Mouse (Mus musculus): ENCODE measurements around the gene Def8. TPM values are rescaled to one million over a fixed set of nuclear protein-coding genes. Genes with fewer than 3 reads are reported as not detected.
"Not testable (repeated sequence)": the region's sequence is repeated elsewhere in the genome, so short reads cannot be mapped to it uniquely, and the experiment has no call there.

Def8 gene
- polyA plus RNA-seq, 1 experiment from 2014 or later = 49.8 TPM

DNA sequence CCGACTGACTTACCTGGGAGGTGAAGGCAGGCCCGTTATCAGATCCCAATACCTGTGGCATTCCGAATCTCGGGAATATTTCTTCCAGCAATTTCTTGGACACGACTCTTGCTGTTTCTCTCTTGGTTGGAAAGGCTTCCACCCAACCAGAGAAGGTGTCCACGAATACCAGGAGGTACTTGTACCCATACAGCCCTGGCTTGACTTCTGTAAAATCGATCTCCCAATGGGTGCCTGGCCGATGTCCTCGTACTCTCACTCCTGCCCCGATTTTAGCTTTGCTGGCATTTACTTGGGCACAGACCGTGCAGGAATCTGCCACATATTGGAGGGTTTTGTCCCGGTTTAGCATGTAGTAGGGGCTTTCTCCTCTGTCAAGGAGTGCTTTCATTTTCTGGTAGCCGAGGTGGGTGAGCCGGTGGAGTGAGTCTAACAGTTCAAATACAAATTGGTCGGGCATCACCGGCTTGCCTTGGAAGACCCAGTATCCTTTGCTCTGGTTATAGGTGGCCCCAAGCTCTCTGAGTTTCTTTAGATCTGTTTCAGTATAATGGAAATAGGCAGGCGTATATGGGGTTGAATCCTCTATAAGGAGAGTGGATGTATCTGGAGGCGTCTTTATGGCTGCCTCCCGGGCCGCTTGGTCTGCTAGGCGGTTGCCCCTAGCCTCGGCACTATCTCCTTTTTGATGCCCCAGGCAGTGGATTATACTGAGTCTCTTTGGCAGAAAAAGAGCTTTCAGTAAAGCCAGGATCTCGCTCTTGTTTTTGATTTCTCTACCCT lies 5.8 kb downstream of the Def8 start:
- 93% methylated on average over 23 of the region's 23 CpGs for WGBS
- Histone ChIP-seq H3K27me3 (replicated peaks) (no peaks in the 10 kb centered on the region), H3K4me3 (no peak overlapping the region), H3K9me3 (peaks cover 15% of the 10 kb centered on the region; the same call in 1 of the 2 replicates), H3K4me1 (no peaks in the 10 kb centered on the region), H3K4me2 (no peak overlapping the region), H3K9ac (no peak overlapping the region), H3K27ac (no peak overlapping the region), H3K36me3 (replicated peaks) (no peaks in the 10 kb centered on the region)
- ATAC-seq (replicated peaks) = no peak

GRCm38 (mm10) chr8:123429722-123430013 lies 6.3 kb downstream of the Def8 start:
- not testable (repeated sequence) for H3K27me3 ChIP-seq (replicated peaks); ATAC-seq (replicated peaks)
- 96% methylated on average over 15 of the region's 15 CpGs for WGBS

DNA sequence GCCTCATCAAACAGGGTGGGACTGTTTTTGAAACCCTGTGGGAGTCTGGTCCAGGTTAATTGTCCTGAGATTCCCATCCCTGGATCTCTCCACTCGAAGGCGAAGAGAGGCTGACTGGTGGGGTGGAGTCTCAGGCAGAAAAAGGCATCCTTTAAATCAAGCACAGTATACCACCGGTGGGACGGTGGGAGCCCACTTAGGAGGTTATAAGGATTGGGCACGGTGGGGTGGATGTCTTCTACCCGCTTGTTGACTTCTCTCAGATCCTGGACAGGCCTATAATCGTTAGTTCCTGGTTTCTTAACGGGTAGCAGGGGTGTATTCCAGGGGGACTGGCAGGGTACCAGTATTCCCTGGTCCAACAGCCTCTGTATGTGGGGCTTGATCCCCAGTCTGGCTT lies 7.6 kb downstream of the Def8 start:
- H3K9me3 ChIP-seq = peaks cover 19% of the 10 kb centered on the region; the same call in 1 of the 2 replicates
- not testable (repeated sequence) for H3K27me3 ChIP-seq (replicated peaks); H3K27ac ChIP-seq; H3K4me3 ChIP-seq; H3K4me2 ChIP-seq; ATAC-seq (replicated peaks); H3K4me1 ChIP-seq; H3K9ac ChIP-seq; H3K36me3 ChIP-seq (replicated peaks)
- WGBS = 86% methylated on average over 8 of the region's 8 CpGs

More at GRCm38 (mm10) chr8:123429722-123430013, 6.3 kb downstream of the Def8 start:
- H3K9ac ChIP-seq; H3K4me3 ChIP-seq; H3K4me2 ChIP-seq; H3K36me3 ChIP-seq (replicated peaks); H3K4me1 ChIP-seq; H3K27ac ChIP-seq: not testable (repeated sequence)
- H3K9me3 ChIP-seq = peaks cover 18% of the 10 kb centered on the region; the same call in 1 of the 2 replicates

DNA sequence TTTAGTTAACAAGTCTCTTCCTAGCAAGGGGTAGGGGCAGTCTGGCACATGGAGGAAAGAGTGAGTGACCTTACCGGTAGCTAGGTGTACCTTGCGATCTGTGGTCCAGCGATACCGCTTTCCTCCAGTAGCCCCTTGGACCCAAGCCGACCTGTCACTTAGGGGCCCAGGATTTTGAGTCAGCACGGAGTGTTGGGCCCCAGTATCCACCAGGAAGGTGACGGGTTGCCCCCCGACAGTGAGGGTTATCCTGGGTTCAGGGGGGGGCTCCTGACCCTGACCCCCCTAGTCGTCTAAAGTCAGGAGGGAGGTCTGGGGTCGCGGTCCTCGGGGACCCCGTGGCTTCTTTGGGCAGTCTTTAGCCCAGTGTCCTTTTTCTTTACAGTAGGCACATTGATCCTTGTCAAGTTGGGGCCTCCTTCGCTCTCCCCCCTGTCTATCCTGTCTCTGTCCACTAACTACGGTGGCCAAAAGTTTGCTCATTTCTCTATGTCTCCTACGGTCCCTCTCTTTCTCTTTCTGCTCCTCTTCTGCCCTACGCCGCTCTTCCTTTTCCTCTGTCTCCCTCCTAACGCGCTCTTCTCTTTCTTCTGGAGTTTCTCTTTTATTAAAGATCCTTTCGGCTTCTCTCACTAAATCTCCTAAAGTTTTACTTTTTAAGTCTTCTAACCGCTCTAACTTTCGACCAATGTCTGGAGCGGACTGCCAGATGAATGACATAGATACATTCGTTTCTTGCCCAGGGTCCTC lies 8.5 kb downstream of the Def8 start:
- WGBS = 94% methylated on average over 25 of the region's 25 CpGs
- no peaks in the 10 kb centered on the region for H3K4me1 ChIP-seq
- H3K4me3 ChIP-seq = no peak overlapping the region
- peaks cover 19% of the 10 kb centered on the region; the same call in 1 of the 2 replicates for H3K9me3 ChIP-seq
- no peak overlapping the region for H3K4me2 ChIP-seq
- H3K27ac ChIP-seq = no peak overlapping the region
- no peaks in the 10 kb centered on the region for H3K27me3 ChIP-seq (replicated peaks)
- no peak for ATAC-seq (replicated peaks)
- no peaks in the 10 kb centered on the region for H3K36me3 ChIP-seq (replicated peaks)
- no peak overlapping the region for H3K9ac ChIP-seq

DNA sequence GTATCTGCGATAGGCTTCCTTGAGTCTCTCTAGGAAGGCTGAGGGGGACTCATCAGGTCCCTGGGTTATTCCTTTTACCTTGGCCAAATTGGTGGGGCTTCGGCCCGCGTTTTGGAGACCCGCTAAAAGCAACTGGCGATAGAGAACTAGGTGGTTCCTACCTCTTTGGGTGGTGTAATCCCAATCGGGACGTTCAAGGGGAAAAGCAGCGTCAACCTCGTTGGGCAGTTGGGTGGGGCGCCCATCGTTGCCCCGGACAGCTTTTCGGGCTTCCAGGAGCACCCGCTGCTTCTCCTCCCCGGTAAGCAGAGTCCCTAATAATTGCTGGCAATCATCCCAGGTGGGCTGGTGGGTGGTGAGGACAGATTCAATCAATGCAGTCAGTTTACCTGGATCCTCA lies 9.1 kb downstream of the Def8 start:
- no peak overlapping the region for H3K9ac ChIP-seq
- H3K36me3 ChIP-seq (replicated peaks) = no peaks in the 10 kb centered on the region
- no peak overlapping the region for H3K4me3 ChIP-seq
- 96% methylated on average over 16 of the region's 16 CpGs for WGBS
- no peak overlapping the region for H3K27ac ChIP-seq
- no peak overlapping the region for H3K4me2 ChIP-seq
- peaks cover 19% of the 10 kb centered on the region; the same call in 1 of the 2 replicates for H3K9me3 ChIP-seq
- no peaks in the 10 kb centered on the region for H3K4me1 ChIP-seq
- no peak for ATAC-seq (replicated peaks)
- H3K27me3 ChIP-seq (replicated peaks) = no peaks in the 10 kb centered on the region

DNA sequence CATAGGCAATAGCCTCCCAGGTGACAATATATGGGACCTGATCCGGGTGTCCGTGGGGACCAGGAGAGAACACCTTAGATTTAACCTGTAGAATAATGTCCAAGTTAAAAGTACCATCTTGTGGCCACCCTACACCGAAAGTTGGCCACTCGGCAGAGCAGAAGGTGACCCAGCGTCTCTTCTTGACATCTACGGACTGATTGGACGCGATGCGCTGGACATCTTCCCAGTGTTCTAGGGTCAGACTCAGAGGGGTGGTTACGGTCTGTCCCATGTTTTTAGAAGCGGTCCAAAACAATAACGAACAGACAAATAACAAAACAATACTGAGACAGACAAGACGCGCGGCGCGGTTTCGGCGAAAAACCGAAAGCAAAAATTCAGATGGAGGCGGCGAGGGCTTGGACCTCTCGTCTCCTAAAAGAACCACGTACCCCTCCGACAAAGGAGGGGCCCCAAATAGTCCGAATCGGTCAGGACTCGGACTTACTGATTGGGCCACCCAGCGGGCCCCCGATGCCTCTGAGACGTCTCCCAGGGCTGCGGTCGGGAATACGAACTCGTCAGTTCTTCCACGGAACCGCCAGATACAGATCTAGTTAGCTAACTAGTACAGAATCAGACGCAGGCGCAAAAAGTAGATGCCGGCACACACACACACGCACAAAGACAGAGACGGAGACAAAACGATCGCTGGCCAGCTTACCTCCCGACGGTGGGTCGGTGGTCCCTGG lies 10.1 kb downstream of the Def8 start:
- H3K4me1 ChIP-seq; H3K4me2 ChIP-seq; H3K27ac ChIP-seq; ATAC-seq (replicated peaks); H3K36me3 ChIP-seq (replicated peaks); H3K9ac ChIP-seq; H3K27me3 ChIP-seq (replicated peaks); H3K4me3 ChIP-seq: not testable (repeated sequence)
- WGBS = 98% methylated on average over 47 of the region's 47 CpGs
- H3K9me3 ChIP-seq = peaks cover 13% of the 10 kb centered on the region; the same call in 1 of the 2 replicates

- no peak overlapping the region for H3K4me3 ChIP-seq
- no peak overlapping the region for H3K9ac ChIP-seq
- ATAC-seq (replicated peaks) = no peak
- no peaks in the 10 kb centered on the region for H3K9me3 ChIP-seq
- H3K4me2 ChIP-seq = no peak overlapping the region
- no peaks in the 10 kb centered on the region for H3K27me3 ChIP-seq (replicated peaks)
- no peak overlapping the region for H3K27ac ChIP-seq
- H3K4me1 ChIP-seq = peaks cover 9% of the 10 kb centered on the region
- no peaks in the 10 kb centered on the region for H3K36me3 ChIP-seq (replicated peaks)
- 96% methylated on average over 2 of the region's 2 CpGs for WGBS
Measured at GRCm38 (mm10) chr8:123441788-123442187, 18.5 kb downstream of the Def8 start.

GRCm38 (mm10) chr8:123442351-123442750 lies 19.0 kb downstream of the Def8 start:
- Histone ChIP-seq H3K9ac (no peak overlapping the region; the same call in 1 of the 2 replicates), H3K4me3 (0 out of 2 replicates have a peak overlapping the region, but pooled peaks have one; percentile 61), H3K4me2 (peak overlapping the region; percentile 80; the same call in 1 of the 2 replicates), H3K36me3 (replicated peaks) (no peaks in the 10 kb centered on the region), H3K27ac (peak overlapping the region; percentile 88; the same call in 1 of the 2 replicates), H3K27me3 (replicated peaks) (no peaks in the 10 kb centered on the region), H3K4me1 (peaks cover 9% of the 10 kb centered on the region), H3K9me3 (no peaks in the 10 kb centered on the region)
- ATAC-seq (replicated peaks) = peak; percentile 46
- 83% methylated on average over 5 of the region's 5 CpGs for WGBS

DNA sequence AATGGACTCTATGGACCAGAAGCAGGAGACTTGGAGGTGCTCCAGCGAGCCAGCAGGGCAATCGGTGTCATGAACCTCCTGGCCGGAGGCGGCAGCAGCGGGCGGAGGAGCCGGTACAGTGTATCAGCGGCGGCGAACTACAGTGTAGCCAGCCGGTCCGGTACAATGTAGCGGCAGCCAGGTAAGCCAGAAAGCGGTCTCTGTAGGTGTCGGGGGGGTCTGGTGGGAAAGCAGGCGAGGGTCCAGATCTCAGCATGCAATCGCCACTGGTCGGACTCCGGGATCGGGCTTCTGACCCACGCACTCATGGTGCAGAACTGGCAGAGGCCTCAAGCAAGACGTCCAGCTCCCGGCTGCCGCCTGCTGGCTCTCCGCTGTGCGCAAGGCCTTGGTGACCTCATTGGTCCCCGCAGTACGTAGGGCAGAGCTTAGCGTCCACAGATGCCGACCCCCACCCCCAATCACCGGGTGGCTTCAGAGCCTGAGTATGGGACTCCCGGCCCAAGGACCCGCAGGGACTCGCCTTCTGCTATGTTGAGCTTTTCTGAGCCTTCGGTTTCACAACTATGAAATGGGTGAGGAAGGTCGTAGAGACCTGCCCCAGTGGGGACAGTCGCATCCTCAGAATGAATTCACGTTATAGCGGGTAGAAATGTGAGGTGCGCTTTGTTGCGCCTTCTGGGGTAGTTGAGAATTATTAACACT lies 19.7 kb downstream of the Def8 start:
- H3K9me3 ChIP-seq = no peaks in the 10 kb centered on the region
- H3K27ac ChIP-seq = peak overlapping the region; percentile 88
- WGBS = under 1% methylated on average over 41 of the region's 41 CpGs
- peaks cover 9% of the 10 kb centered on the region for H3K4me1 ChIP-seq
- peak overlapping the region; percentile 73 for H3K9ac ChIP-seq
- no peaks in the 10 kb centered on the region for H3K27me3 ChIP-seq (replicated peaks)
- peak overlapping the region; percentile 80 for H3K4me2 ChIP-seq
- H3K36me3 ChIP-seq (replicated peaks) = no peaks in the 10 kb centered on the region
- peak; percentile 96 for ATAC-seq (replicated peaks)
- H3K4me3 ChIP-seq = peak overlapping the region; percentile 61

DNA sequence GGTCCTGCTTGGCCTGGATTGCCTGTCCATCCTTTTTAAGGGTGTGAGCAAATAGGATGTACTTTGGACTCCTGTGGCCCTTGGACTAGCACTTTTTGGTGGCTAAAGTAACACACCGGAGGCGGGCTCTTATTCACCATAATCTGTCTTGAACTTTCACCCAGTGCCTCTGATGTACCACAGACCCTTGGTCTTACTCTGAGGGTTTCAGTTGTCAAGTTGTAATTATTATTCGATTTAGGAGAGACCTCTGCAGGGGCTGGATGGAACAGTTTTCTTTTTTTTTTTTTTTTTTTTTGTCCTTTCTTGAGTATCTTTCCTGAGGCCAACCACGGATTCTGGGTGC lies 20.2 kb downstream of the Def8 start:
- Histone ChIP-seq H3K27me3 (replicated peaks) (no peaks in the 10 kb centered on the region), H3K4me1 (peaks cover 9% of the 10 kb centered on the region), H3K9ac (peak overlapping the region; percentile 73), H3K36me3 (replicated peaks) (no peaks in the 10 kb centered on the region), H3K4me3 (peak overlapping the region; percentile 61), H3K9me3 (no peaks in the 10 kb centered on the region), H3K27ac (peak overlapping the region; percentile 88), H3K4me2 (peak overlapping the region; percentile 80)
- WGBS = 18% methylated on average over 4 of the region's 4 CpGs
- peak; percentile 28; the same call in 1 of the 2 replicates for ATAC-seq (replicated peaks)

DNA sequence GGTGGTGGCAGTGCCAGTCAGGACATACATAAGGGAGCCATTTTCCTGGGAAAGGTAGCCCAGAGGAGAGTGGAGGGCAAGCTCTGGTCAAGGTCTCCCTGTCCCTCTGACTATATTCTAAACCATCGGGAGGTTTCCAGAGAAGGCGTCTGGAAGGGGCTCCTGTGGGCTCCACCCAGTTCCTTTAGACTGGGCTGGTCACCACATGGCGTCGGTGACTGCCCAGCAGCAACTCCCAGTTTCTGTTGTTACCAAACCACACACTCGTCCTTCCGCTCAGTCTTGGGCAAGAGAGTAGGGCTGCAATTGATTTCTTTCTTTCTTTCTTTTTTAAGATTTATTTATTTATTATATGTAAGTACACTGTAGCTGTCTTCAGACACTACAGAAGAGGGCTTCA lies 20.8 kb downstream of the Def8 start:
- WGBS = 90% methylated on average over 6 of the region's 6 CpGs
- no peak for ATAC-seq (replicated peaks)
- Histone ChIP-seq H3K36me3 (replicated peaks) (no peaks in the 10 kb centered on the region), H3K4me3 (peak overlapping the region; percentile 61; the same call in 1 of the 2 replicates), H3K27me3 (replicated peaks) (no peaks in the 10 kb centered on the region), H3K9ac (no peak overlapping the region), H3K4me2 (peak overlapping the region; percentile 80), H3K4me1 (peaks cover 9% of the 10 kb centered on the region), H3K27ac (no peak overlapping the region), H3K9me3 (no peaks in the 10 kb centered on the region)

- ATAC-seq (replicated peaks) = no peak
- H3K4me3 ChIP-seq = no peak overlapping the region
- H3K27ac ChIP-seq = no peak overlapping the region
- 84% methylated on average over 10 of the region's 10 CpGs for WGBS
- no peaks in the 10 kb centered on the region for H3K36me3 ChIP-seq (replicated peaks)
- no peak overlapping the region for H3K9ac ChIP-seq
- no peaks in the 10 kb centered on the region for H3K9me3 ChIP-seq
- peaks cover 9% of the 10 kb centered on the region for H3K4me1 ChIP-seq
- no peak overlapping the region for H3K4me2 ChIP-seq
- no peaks in the 10 kb centered on the region for H3K27me3 ChIP-seq (replicated peaks)
Measured at GRCm38 (mm10) chr8:123445981-123446380, 22.7 kb downstream of the Def8 start.

Measured in midbrain, embryonic 15.5 days (tissue).